Mouse (Mus musculus) hindlimb bud, embryonic 11.5 days (tissue): ENCODE measurements around the gene Wipi1.
"Not testable (repeated sequence)": the region's sequence is repeated elsewhere in the genome, so short reads cannot be mapped to it uniquely, and the experiment has no call there.

Source experiments
- DNase-seq: peaks from one replicate; pipeline ENCODE4 v3.0.0-alpha.2; 2012; ENCODE audit warnings: low read depth, low spot score; ENCODE audit errors: extremely low spot score

Wipi1 gene

DNA sequence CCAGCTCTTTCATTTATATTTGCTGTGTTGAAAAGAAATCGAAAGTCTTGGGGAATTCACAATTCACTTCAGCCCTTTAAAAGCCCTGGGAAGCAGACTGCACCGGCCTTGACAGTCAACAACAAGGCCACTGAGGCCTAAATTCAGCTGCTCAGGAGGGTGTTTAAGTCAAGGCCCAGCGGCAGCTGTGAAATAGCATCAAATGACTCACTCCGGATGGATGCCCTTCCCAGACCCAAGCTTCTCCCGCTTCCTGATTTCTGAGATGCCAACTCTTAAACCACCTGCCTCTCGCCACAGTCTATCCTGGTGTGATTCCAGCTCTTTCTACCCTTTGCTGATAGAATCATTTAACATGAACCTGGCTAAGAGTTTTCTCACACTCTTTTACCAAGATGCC lies 8.6 kb upstream of the Wipi1 start:
- no peak for DNase-seq

DNA sequence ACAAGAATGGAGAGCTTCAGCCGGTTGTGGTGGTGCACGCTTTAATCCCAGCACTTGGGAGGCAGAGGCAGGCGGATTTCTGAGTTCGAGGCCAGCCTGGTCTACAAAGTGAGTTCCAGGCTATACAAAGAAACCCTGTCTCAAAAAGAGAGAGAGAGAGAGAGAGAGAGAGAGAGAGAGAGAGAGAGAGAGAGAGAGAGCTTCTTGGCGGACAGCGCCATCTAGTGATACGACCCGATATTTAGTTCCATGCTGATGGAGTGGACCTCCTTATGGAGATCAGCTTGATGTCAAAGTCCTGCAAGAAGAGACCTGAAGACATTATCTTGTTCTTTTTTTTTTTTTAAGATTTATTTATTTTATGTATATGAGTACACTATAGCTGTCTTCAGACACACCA lies 7.3 kb upstream of the Wipi1 start:
- DNase-seq, result not testable (repeated sequence)

DNA sequence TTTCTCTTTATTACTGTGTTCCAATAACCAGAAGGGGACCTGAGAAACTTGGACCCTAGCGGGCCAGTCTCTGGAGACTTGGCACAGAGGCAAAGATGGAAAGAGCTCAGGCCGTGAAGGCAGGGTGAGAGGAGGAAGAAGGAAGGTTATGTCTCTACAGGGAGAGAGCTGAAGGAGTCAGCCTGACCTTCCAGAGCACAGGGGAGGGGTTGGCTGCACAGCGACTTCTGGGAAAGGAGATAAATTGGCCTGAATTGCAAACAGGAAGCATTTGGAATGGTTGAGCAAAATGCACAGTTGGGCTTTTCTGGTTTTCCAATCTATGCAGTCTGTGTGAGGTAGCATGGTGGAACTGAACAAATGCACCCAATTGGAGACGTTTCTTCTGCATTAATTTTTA lies 5.0 kb upstream of the Wipi1 start:
- no peak for DNase-seq

DNA sequence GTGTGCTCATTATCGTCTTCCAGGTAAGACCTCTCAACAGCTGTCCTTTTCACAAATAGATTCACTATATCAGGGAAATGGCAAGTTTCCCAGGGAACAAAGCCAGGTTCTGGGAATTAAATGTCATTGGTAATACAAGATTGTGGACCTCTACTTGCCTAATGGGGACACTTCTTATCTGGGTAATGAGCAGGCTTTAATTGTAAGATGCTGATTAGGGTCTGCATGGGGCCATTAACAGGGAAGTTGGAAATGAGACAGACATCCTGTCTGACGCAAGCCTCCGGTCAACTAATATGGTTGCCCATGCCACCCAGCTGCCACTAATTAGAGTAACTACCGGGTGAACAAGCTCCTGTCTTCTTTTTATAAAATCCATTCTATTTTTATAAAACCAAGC lies 4.6 kb upstream of the Wipi1 start:
- DNase-seq, result no peak

DNA sequence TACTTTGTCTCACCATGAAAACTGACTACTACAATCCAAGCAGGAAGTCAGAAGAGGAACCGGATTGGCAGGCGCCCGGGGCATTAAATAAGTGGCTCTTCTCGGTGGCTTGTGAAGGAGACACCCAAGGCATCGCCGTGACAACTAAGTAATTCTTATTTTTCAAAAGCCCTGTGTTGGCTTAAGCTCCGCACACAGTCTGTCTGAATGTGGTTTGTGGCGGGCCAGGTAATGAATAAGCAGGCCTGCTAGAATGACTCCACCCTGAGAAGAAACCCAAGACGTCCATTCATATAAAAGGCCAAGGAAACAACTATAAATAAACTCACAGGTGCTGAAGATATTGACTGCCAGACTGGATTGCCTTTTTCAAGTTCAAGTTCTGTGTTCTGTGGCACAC lies 3.5 kb upstream of the Wipi1 start:
- DNase-seq, result no peak

DNA sequence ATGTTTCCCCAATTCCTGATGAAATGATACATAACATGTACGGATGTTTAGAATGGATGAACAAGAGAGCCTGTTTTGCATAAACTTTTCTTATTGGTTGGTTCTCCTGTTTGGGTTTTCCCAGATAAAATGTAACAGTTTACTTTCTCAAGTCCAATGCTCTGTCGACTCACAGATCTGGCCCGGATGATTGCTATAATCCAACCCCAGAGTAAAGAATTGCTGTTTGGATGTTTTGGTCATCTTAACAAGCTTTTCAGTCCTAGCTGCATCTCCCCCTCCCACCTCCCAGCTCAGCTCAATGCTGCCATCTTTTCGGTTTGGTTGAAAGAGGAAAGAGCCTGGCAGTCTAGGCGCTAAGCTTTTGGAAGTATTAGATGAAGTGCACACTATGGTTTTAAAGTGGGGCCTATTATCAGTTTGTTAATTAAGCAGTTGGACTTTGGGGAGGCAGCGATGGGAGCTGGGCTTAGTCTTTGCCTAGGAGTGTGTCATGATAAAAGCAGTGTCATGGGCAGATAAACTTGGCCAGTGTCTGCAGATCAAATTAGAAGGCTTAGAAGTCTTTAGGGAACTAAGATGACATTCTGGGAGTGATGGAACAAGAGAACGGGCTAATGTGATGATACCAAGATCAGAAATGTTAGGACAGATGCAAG lies 1.2 kb upstream of the Wipi1 start:
- no peak for DNase-seq

- no peak for DNase-seq
These were observed 918 bp downstream of the Wipi1 start for GRCm38 (mm10) chr11:109610795-109611302.

GRCm38 (mm10) chr11:109610046-109610794 lies 1.5 kb downstream of the Wipi1 start:
- no peak for DNase-seq

- DNase-seq, result no peak
These were observed 2.7 kb downstream of the Wipi1 start for GRCm38 (mm10) chr11:109608976-109609625.

- no peak for DNase-seq
These were observed 4.2 kb downstream of the Wipi1 start for GRCm38 (mm10) chr11:109607600-109607999.

GRCm38 (mm10) chr11:109598778-109599570 lies 12.8 kb downstream of the Wipi1 start:
- no peak for DNase-seq

DNA sequence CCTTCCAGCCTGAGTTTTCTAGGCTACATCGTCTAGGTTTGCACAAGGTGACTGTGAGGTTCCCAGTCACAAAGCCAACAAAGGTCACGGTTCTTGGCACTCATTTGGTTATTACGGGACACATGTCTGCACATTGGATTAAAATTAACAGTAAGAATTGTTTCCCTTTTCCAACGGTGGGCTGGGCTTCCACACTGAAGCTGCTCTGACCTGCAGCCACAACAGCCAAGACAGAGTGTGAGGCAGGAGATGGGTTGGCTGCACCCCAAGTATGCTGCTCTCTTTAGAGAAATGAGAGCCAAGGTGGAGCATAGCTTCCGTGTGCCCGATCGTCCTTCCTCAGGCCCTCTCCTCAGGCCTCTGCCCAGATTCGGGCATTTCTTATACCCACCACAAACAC lies 17.0 kb downstream of the Wipi1 start:
- DNase-seq, result no peak

DNA sequence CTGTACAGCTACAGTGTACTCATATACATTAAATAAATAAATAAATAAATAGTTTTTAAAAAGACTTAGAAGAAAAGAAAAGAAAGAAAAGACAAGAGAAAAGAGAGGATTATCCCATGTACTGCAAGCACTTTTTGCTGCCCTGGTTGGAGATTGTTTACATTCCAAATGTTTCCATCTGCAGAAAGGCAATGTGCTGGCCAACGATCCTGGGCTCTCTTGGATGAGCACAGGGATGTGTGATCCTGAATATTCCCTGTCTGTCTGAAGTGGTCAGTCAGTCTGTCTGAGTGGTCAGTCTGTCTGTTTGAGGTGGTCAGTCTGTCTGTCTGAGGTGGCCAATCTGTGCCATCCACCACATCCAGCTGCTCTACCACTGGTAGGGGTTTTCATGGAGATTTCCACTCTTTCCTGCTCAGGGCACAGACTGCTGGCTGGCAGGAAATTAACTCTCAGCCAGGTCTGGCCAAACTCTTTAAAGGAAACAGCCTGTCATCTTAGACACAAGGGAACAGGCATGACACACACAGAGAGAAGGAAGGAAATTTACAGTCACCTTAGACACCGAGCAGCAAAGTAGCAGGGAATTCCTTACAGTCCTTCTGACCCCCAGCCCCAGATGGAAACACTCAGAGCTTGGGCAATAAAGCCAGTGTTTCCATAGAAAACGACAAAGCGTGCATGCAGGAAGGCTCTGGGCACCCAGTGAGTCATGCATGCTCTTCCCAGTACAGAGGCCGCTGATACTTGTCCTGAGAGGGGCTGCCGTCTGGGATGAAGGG lies 18.4 kb downstream of the Wipi1 start:
- DNase-seq, result peak; percentile 72

GRCm38 (mm10) chr11:109591511-109591910 lies 20.3 kb downstream of the Wipi1 start:
- DNase-seq, result no peak

GRCm38 (mm10) chr11:109590012-109590411 lies 21.8 kb downstream of the Wipi1 start:
- DNase-seq, result no peak

- no peak for DNase-seq
These were observed 24.0 kb downstream of the Wipi1 start for GRCm38 (mm10) chr11:109587638-109588374.

DNA sequence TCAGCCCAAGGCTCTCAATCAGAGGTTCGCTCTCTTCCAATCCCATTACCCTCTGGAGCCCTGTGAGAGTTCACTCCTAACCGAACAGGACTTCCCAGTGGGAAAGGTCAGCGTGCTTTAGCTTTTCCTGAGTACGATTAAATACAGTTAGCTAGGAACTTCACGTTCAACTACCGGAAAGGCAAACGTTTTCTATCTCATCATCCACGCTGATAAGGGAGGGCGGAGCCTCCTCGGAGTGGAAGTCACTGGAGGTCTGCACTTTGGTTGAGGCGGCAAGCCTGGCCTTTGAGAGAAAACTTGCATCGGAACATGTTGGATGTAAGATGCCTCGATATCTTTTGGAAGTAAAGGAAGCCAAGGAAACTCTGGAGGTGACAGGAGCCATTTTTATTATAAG lies 24.7 kb downstream of the Wipi1 start:
- no peak for DNase-seq

GRCm38 (mm10) chr11:109586424-109586823 lies 25.3 kb downstream of the Wipi1 start:
- DNase-seq, result no peak

GRCm38 (mm10) chr11:109584843-109585713 lies 26.7 kb downstream of the Wipi1 start:
- peak; percentile 64 for DNase-seq
